Mouse (Mus musculus): ENCODE measurements at regions not wholly inside any gene's neighbourhood (a gene's known extent, or its start where the extent isn't known, plus 50 kb on each side); places are given as distances from the start of the nearest gene placed in this dataset.

DNA sequence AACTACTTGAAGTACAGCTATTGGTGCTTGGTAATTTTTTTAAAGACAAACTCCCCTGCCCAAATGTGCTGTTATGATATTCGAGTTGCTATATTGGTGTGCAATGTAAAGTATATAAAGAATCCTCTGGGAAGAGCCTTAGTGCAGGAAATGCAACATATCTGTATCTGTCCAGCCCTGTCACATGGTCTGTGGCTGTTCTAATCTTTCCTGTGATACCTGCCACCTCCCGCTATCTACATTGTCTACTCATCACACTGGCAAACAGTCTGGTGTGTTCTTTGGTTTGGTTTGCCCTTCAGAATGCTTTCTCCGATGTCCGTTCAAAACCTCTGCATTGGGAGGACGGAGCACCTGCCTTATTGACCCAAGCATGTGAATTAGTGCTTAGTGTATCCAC is 262.6 kb upstream of the Atp2b1 start:
- Histone ChIP-seq H3K36me3 (no peaks in the 10 kb centered on the region), H3K9me3 (no peaks in the 10 kb centered on the region), H3K4me3 (replicated peaks) (no peak overlapping the region), H3K4me1 (replicated peaks) (0 out of 2 replicates have a peak, but pooled peaks cover 2% of the 10 kb centered on the region), H3K27me3 (no peaks in the 10 kb centered on the region), H3K27ac (no peak overlapping the region), H3K9ac (replicated peaks) (no peak overlapping the region), H3K4me2 (replicated peaks) (no peak overlapping the region)
- no peak for ATAC-seq
- WGBS = 92% methylated on average over 5 of the region's 5 CpGs

DNA sequence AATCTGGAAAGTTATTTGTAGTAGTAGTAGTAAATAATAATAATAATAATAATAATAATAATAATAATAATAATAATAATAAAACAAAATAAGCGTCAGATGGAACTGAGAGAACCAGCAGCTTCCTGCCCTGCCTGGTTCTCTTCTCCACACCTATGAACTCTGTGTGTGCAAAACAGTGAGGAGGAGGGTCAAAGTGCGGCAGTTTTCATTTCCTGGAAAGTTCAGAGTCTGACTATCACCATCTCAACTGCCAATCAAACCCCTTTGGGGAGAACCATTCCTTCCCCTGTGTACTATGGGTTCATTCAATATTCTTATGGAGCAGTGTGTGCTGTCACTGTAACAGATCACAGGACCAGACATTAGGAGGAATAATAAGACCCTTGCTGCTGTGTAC is 262.1 kb upstream of the Atp2b1 start:
- no peak overlapping the region for H3K27ac ChIP-seq
- H3K36me3 ChIP-seq = no peaks in the 10 kb centered on the region
- ATAC-seq = no peak
- H3K4me2 ChIP-seq (replicated peaks) = no peak overlapping the region
- H3K9ac ChIP-seq (replicated peaks) = no peak overlapping the region
- WGBS = 95% methylated on average over 2 of the region's 2 CpGs
- no peaks in the 10 kb centered on the region for H3K9me3 ChIP-seq
- no peaks in the 10 kb centered on the region for H3K4me1 ChIP-seq (replicated peaks)
- no peaks in the 10 kb centered on the region for H3K27me3 ChIP-seq
- no peak overlapping the region for H3K4me3 ChIP-seq (replicated peaks)

- Histone ChIP-seq H3K4me1 (replicated peaks) (no peaks in the 10 kb centered on the region), H3K9ac (replicated peaks) (no peak overlapping the region), H3K9me3 (no peaks in the 10 kb centered on the region), H3K27me3 (no peaks in the 10 kb centered on the region), H3K27ac (no peak overlapping the region), H3K4me2 (replicated peaks) (no peak overlapping the region), H3K4me3 (replicated peaks) (no peak overlapping the region), H3K36me3 (no peaks in the 10 kb centered on the region)
- ATAC-seq = no peak
- 40% methylated on average over 1 of the region's 1 CpGs for WGBS
These were observed 253.5 kb upstream of the Atp2b1 start for GRCm38 (mm10) chr10:98660747-98661146.

- 95% methylated on average over 3 of the region's 3 CpGs for WGBS
- Histone ChIP-seq H3K36me3 (no peaks in the 10 kb centered on the region), H3K4me3 (replicated peaks) (no peak overlapping the region), H3K4me2 (replicated peaks) (no peak overlapping the region), H3K9me3 (no peaks in the 10 kb centered on the region), H3K9ac (replicated peaks) (no peak overlapping the region), H3K4me1 (replicated peaks) (no peaks in the 10 kb centered on the region), H3K27ac (no peak overlapping the region), H3K27me3 (no peaks in the 10 kb centered on the region)
- ATAC-seq = no peak
These were observed 248.2 kb upstream of the Atp2b1 start for GRCm38 (mm10) chr10:98665936-98666505.

DNA sequence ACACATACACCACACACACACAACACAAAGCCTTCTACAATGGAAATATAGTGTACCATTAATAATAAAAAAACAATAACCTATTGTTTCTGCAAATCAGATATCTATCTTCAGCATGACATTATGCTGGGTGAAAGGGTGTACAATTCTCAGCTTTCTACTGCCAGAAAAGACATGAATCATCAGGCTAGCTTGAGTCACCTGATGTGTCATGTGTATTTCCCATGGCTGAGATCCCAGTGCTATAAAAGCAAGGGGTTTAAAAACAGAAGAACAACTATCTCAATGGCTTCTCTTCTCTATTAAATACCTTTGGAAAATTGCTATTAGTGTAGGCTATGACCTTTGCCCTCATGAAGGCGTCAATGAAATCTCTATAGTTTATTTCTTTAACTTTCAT is 246.5 kb upstream of the Atp2b1 start:
- Histone ChIP-seq H3K27ac (no peak overlapping the region), H3K36me3 (no peaks in the 10 kb centered on the region), H3K9ac (replicated peaks) (no peak overlapping the region), H3K4me2 (replicated peaks) (no peak overlapping the region), H3K27me3 (no peaks in the 10 kb centered on the region), H3K9me3 (no peaks in the 10 kb centered on the region), H3K4me1 (replicated peaks) (no peaks in the 10 kb centered on the region), H3K4me3 (replicated peaks) (no peak overlapping the region)
- 80% methylated on average over 1 of the region's 1 CpGs for WGBS
- no peak for ATAC-seq

GRCm38 (mm10) chr10:98674131-98674530 is 240.1 kb upstream of the Atp2b1 start:
- Histone ChIP-seq H3K27ac (no peak overlapping the region), H3K9ac (replicated peaks) (no peak overlapping the region), H3K9me3 (no peaks in the 10 kb centered on the region), H3K4me2 (replicated peaks) (no peak overlapping the region), H3K4me1 (replicated peaks) (no peaks in the 10 kb centered on the region), H3K4me3 (replicated peaks) (no peak overlapping the region), H3K27me3 (no peaks in the 10 kb centered on the region), H3K36me3 (no peaks in the 10 kb centered on the region)
- ATAC-seq = no peak
- WGBS = 81% methylated on average over 1 of the region's 1 CpGs

- no peak for ATAC-seq
- H3K4me1 ChIP-seq (replicated peaks) = no peaks in the 10 kb centered on the region
- 76% methylated on average over 2 of the region's 2 CpGs for WGBS
These were observed 237.3 kb upstream of the Atp2b1 start for GRCm38 (mm10) chr10:98676907-98677306.

GRCm38 (mm10) chr10:98678234-98678633 is 236.0 kb upstream of the Atp2b1 start:
- H3K27me3 ChIP-seq = no peaks in the 10 kb centered on the region
- ATAC-seq = no peak
- no peak overlapping the region for H3K27ac ChIP-seq
- no peak overlapping the region for H3K4me3 ChIP-seq (replicated peaks)
- H3K4me2 ChIP-seq (replicated peaks) = no peak overlapping the region
- no peak overlapping the region for H3K9ac ChIP-seq (replicated peaks)
- H3K4me1 ChIP-seq (replicated peaks) = no peaks in the 10 kb centered on the region
- H3K9me3 ChIP-seq = no peaks in the 10 kb centered on the region
- no peaks in the 10 kb centered on the region for H3K36me3 ChIP-seq
- WGBS = 94% methylated on average over 4 of the region's 4 CpGs

More at GRCm38 (mm10) chr10:98676907-98677306, 237.3 kb upstream of the Atp2b1 start:
- no peak overlapping the region for H3K9ac ChIP-seq (replicated peaks)
- H3K27me3 ChIP-seq = no peaks in the 10 kb centered on the region
- no peaks in the 10 kb centered on the region for H3K36me3 ChIP-seq
- H3K4me2 ChIP-seq (replicated peaks) = no peak overlapping the region
- no peak overlapping the region for H3K4me3 ChIP-seq (replicated peaks)
- no peaks in the 10 kb centered on the region for H3K9me3 ChIP-seq
- H3K27ac ChIP-seq = no peak overlapping the region

- H3K27ac ChIP-seq = no peak overlapping the region
- WGBS = 94% methylated on average over 1 of the region's 1 CpGs
- no peaks in the 10 kb centered on the region for H3K27me3 ChIP-seq
These were observed 231.8 kb upstream of the Atp2b1 start for GRCm38 (mm10) chr10:98682436-98682835.

GRCm38 (mm10) chr10:98684195-98684594 is 230.0 kb upstream of the Atp2b1 start:
- H3K36me3 ChIP-seq = no peaks in the 10 kb centered on the region
- H3K27me3 ChIP-seq = no peaks in the 10 kb centered on the region
- H3K27ac ChIP-seq = no peak overlapping the region
- H3K9ac ChIP-seq (replicated peaks) = no peak overlapping the region
- H3K9me3 ChIP-seq = no peaks in the 10 kb centered on the region
- H3K4me3 ChIP-seq (replicated peaks) = no peak overlapping the region
- no peak for ATAC-seq
- WGBS = 64% methylated on average over 12 of the region's 12 CpGs
- no peak overlapping the region for H3K4me2 ChIP-seq (replicated peaks)
- no peaks in the 10 kb centered on the region for H3K4me1 ChIP-seq (replicated peaks)

More at GRCm38 (mm10) chr10:98682436-98682835, 231.8 kb upstream of the Atp2b1 start:
- Histone ChIP-seq H3K9ac (replicated peaks) (no peak overlapping the region), H3K36me3 (no peaks in the 10 kb centered on the region), H3K4me2 (replicated peaks) (no peak overlapping the region), H3K4me3 (replicated peaks) (no peak overlapping the region), H3K9me3 (no peaks in the 10 kb centered on the region), H3K4me1 (replicated peaks) (no peaks in the 10 kb centered on the region)
- ATAC-seq = no peak

- Histone ChIP-seq H3K4me3 (replicated peaks) (no peak overlapping the region), H3K27me3 (no peaks in the 10 kb centered on the region), H3K9me3 (no peaks in the 10 kb centered on the region), H3K36me3 (no peaks in the 10 kb centered on the region), H3K9ac (replicated peaks) (no peak overlapping the region), H3K4me1 (replicated peaks) (no peaks in the 10 kb centered on the region), H3K27ac (no peak overlapping the region), H3K4me2 (replicated peaks) (no peak overlapping the region)
- no peak for ATAC-seq
- WGBS = 79% methylated on average over 8 of the region's 8 CpGs
These were observed 229.5 kb upstream of the Atp2b1 start for GRCm38 (mm10) chr10:98684707-98685106.

- 77% methylated on average over 2 of the region's 2 CpGs for WGBS
- Histone ChIP-seq H3K27me3 (no peaks in the 10 kb centered on the region), H3K4me3 (replicated peaks) (no peak overlapping the region)
These were observed 228.5 kb upstream of the Atp2b1 start for GRCm38 (mm10) chr10:98685739-98686138.

GRCm38 (mm10) chr10:98686370-98686769 is 227.8 kb upstream of the Atp2b1 start:
- no peak overlapping the region for H3K9ac ChIP-seq (replicated peaks)

More at GRCm38 (mm10) chr10:98685739-98686138, 228.5 kb upstream of the Atp2b1 start:
- no peak overlapping the region for H3K4me2 ChIP-seq (replicated peaks)
- no peaks in the 10 kb centered on the region for H3K9me3 ChIP-seq
- no peak for ATAC-seq
- no peaks in the 10 kb centered on the region for H3K36me3 ChIP-seq
- H3K4me1 ChIP-seq (replicated peaks) = no peaks in the 10 kb centered on the region
- H3K27ac ChIP-seq = no peak overlapping the region
- no peak overlapping the region for H3K9ac ChIP-seq (replicated peaks)

More at GRCm38 (mm10) chr10:98686370-98686769, 227.8 kb upstream of the Atp2b1 start:
- H3K4me3 ChIP-seq (replicated peaks) = no peak overlapping the region
- H3K36me3 ChIP-seq = no peaks in the 10 kb centered on the region
- no peak overlapping the region for H3K4me2 ChIP-seq (replicated peaks)
- no peaks in the 10 kb centered on the region for H3K27me3 ChIP-seq
- ATAC-seq = no peak
- H3K4me1 ChIP-seq (replicated peaks) = no peaks in the 10 kb centered on the region
- H3K9me3 ChIP-seq = no peaks in the 10 kb centered on the region
- H3K27ac ChIP-seq = no peak overlapping the region

Data from midbrain, embryonic 13.5 days (tissue).